Mouse (Mus musculus) cortical plate, adult 2 months (tissue): ENCODE results near the gene Lpp. TPM values are rescaled to one million over a fixed set of nuclear protein-coding genes. Genes with fewer than 3 reads are reported as not detected.

Experiments
- H3K27ac ChIP-seq: fragments of 200-500 bp; 2 replicates; pipeline ENCODE4 v1.5.1; 2012; ENCODE audit warnings: low read length, control low read depth, inconsistent platforms; ENCODE audit not compliant: insufficient read depth
- H3K4me1 ChIP-seq: fragments of 200-500 bp; 2 replicates; pipeline ENCODE4 v1.6.1; 2011; ENCODE audit warnings: low read length; ENCODE audit not compliant: control insufficient read depth, insufficient read depth
- H3K4me3 ChIP-seq: fragments of 200-500 bp; 2 replicates; pipeline ENCODE4 v1.5.1; 2011; ENCODE audit warnings: mild to moderate bottlenecking, low read length, control low read depth; ENCODE audit not compliant: insufficient read depth
- CTCF ChIP-seq: fragments of 200-500 bp; IDR thresholded peaks from 2 replicates; pipeline ENCODE4 v1.5.1; 2011; ENCODE audit warnings: mild to moderate bottlenecking, control low read depth, low read length; ENCODE audit not compliant: insufficient read depth; ENCODE audit errors: extremely low read depth
- POLR2A ChIP-seq: fragments of 200-500 bp; IDR thresholded peaks from 2 replicates; pipeline ENCODE4 v1.6.1; 2011; ENCODE audit warnings: mild to moderate bottlenecking, low read length, control low read depth; ENCODE audit not compliant: insufficient read depth; ENCODE audit errors: extremely low read depth
- polyA plus RNA-seq: library from polyadenylated mRNA; depleted of rRNA; stranded (reverse); fragments of >200 nt; gene quantifications from 2 replicates; pipeline ENCODE4 v1.2.3, GENCODE M21; 2012

Lpp gene
- polyA plus RNA-seq, 1 experiment: 2.5 TPM

- TF ChIP-seq CTCF (no peak), POLR2A (no peak)
- Histone ChIP-seq H3K4me1 (0 out of 2 replicates have a peak, but pooled peaks cover 3% of the 10 kb centered on the region), H3K4me3 (no peak overlapping the region), H3K27ac (no peak overlapping the region)
These were observed 111.7 kb downstream of the Lpp start for GRCm38 (mm10) chr16:24504838-24505605.

GRCm38 (mm10) chr16:24506237-24506636 lies 112.9 kb downstream of the Lpp start:
- 0 out of 2 replicates have a peak, but pooled peaks cover 3% of the 10 kb centered on the region for H3K4me1 ChIP-seq
- no peak overlapping the region for H3K4me3 ChIP-seq
- no peak overlapping the region for H3K27ac ChIP-seq
- no peak for TF ChIP-seq CTCF
- no peak for TF ChIP-seq POLR2A

GRCm38 (mm10) chr16:24506740-24507139 lies 113.4 kb downstream of the Lpp start:
- Histone ChIP-seq H3K4me1 (0 out of 2 replicates have a peak, but pooled peaks cover 2% of the 10 kb centered on the region), H3K4me3 (no peak overlapping the region), H3K27ac (no peak overlapping the region)
- TF ChIP-seq POLR2A (no peak), CTCF (no peak)

- TF ChIP-seq CTCF: no peak
- H3K4me3 ChIP-seq: no peak overlapping the region
- no peaks in the 10 kb centered on the region for H3K4me1 ChIP-seq
- H3K27ac ChIP-seq: no peak overlapping the region
These were observed 114.7 kb downstream of the Lpp start for GRCm38 (mm10) chr16:24507927-24508540.

GRCm38 (mm10) chr16:24509100-24509812 lies 115.9 kb downstream of the Lpp start:
- TF ChIP-seq POLR2A (no peak), CTCF (no peak)
- Histone ChIP-seq H3K27ac (no peak overlapping the region), H3K4me3 (no peak overlapping the region), H3K4me1 (no peaks in the 10 kb centered on the region)

GRCm38 (mm10) chr16:24509813-24510166 lies 116.5 kb downstream of the Lpp start:
- no peaks in the 10 kb centered on the region; the same call in 1 of the 2 replicates for H3K4me1 ChIP-seq
- H3K4me3 ChIP-seq: no peak overlapping the region
- no peak for TF ChIP-seq POLR2A
- no peak overlapping the region for H3K27ac ChIP-seq

- Histone ChIP-seq H3K4me1 (peaks cover 2% of the 10 kb centered on the region), H3K4me3 (no peak overlapping the region), H3K27ac (no peak overlapping the region)
- TF ChIP-seq POLR2A: no peak
- no peak for TF ChIP-seq CTCF
These were observed 119.9 kb downstream of the Lpp start for GRCm38 (mm10) chr16:24513228-24513627.

GRCm38 (mm10) chr16:24514802-24515727 lies 121.8 kb downstream of the Lpp start:
- TF ChIP-seq POLR2A (no peak), CTCF (no peak)
- H3K4me3 ChIP-seq: no peak overlapping the region
- H3K4me1 ChIP-seq: peaks cover 2% of the 10 kb centered on the region
- H3K27ac ChIP-seq: no peak overlapping the region

GRCm38 (mm10) chr16:24516993-24517392 lies 123.7 kb downstream of the Lpp start:
- TF ChIP-seq CTCF (no peak), POLR2A (no peak)
- H3K4me3 ChIP-seq: no peak overlapping the region
- peaks cover 3% of the 10 kb centered on the region for H3K4me1 ChIP-seq
- no peak overlapping the region for H3K27ac ChIP-seq
